Comparison of ENCODE assay signal across 8 mouse cellular contexts in genomic region chr10:99106703-99107631, GRCm38 (mm10). TPM values are rescaled to one million over a fixed set of nuclear protein-coding genes. Genes with fewer than 3 reads are reported as not detected.
DNase-seq lines count a peak whose midpoint lies in the region; ATAC-seq and TF ChIP-seq lines count a peak whose summit lies in the region.

Gene Poc1b (plus strand): TSS chr10:99107036.

- peak; percentile 66 to 86 for DNase-seq in cerebellum, postnatal 4 days (ENCODE audit: low spot score in 2 of 2)
- peak; percentile 93 for DNase-seq in gastrocnemius, adult 2 months
- peak; percentile 95 for DNase-seq in hindbrain, postnatal 0 days (ENCODE audit: low spot score)
- DNase-seq in left cerebral cortex, postnatal 10 days (ENCODE audit: extremely low spot score in 1 of 2, low spot score in 2 of 2) = peak; percentile 74 to 94
- DNase-seq in right cerebral cortex, postnatal 14 days = peak; percentile 90
- peak; percentile 77 for DNase-seq in urinary bladder, postnatal 25 days (ENCODE audit: low spot score)

- H3K27ac ChIP-seq in gastrocnemius, adult 2 months = peak within 1 kb of the TSS; percentile 94
- H3K27ac ChIP-seq in hindbrain, postnatal 0 days = peak within 1 kb of the TSS; percentile 90

- no peaks in the 10 kb centered on the region for H3K9me3 ChIP-seq in hindbrain, postnatal 0 days (ENCODE audit: low read length)

- intact Hi-C loops in gastrocnemius, adult 2 months (cut with DNase I) = loop anchor here (5.0 kb wide), 2 partner anchors 45 to 195 kb away; partner anchors contain the start of gene Atp2b1
- intact Hi-C loops in left cerebral cortex, postnatal 10 days (cut with DNase I) = loop anchor here (5.0 kb wide), 2 partner anchors 40 to 510 kb away; no protein-coding TSS in a partner anchor

- peaks cover 9% of the 10 kb centered on the region; the same call in 1 of the 2 replicates for H3K4me1 ChIP-seq in hindbrain, postnatal 0 days (ENCODE audit: insufficient read depth, low read length)

- H3K4me3 ChIP-seq in gastrocnemius, adult 2 months = peak within 1 kb of the TSS; percentile 98
- peak within 1 kb of the TSS; percentile 99 for H3K4me3 ChIP-seq in hindbrain, postnatal 0 days (ENCODE audit: low read length)

- H3K36me3 ChIP-seq in hindbrain, postnatal 0 days (ENCODE audit: insufficient read depth, low read length) = no peaks in the 10 kb centered on the region

- no peak for TF ChIP-seq CTCF in gastrocnemius, adult 2 months (IDR thresholded peaks at IDR 0.05)
- no peak for TF ChIP-seq CTCF in hindbrain, postnatal 0 days (IDR thresholded peaks at IDR 0.05; ENCODE audit: low read depth)

- no peaks in the 10 kb centered on the region for H3K27me3 ChIP-seq in hindbrain, postnatal 0 days (ENCODE audit: insufficient read depth, low read length)

- peak within 1 kb of the TSS; percentile 92 for H3K9ac ChIP-seq in hindbrain, postnatal 0 days (replicated peaks; ENCODE audit: low read length)

- peak; percentile 66 for ATAC-seq in activated CD4-positive, CD25-positive, alpha-beta regulatory T cell, adult 4 months
- ATAC-seq in hindbrain, postnatal 0 days = peak; percentile 96
- ATAC-seq in megakaryocyte progenitor cell, adult 5-6 weeks (replicated peaks; ENCODE audit: poor library complexity) = peak; percentile 59

- peak within 1 kb of the TSS; percentile 89 for H3K4me2 ChIP-seq in hindbrain, postnatal 0 days (ENCODE audit: low read depth, low read length)

- under 1% methylated on average over 99 of the region's 106 CpGs for WGBS in hindbrain, postnatal 0 days

RNA-seq across cellular contexts. Expression of gene Poc1b, which starts in this region (rescaled TPM):
- 10 to 100 TPM; 10.4 to 10.8 TPM for polyA plus RNA-seq in activated CD4-positive, CD25-positive, alpha-beta regulatory T cell, adult 4 months (2017; shearing (Covaris generic))
- 1 to 10 TPM; 3.3 to 4.1 TPM for total RNA-seq in gastrocnemius, adult 2 months (2021)
- 10.1 and 13.8 TPM in 2 replicates for total RNA-seq in hindbrain, postnatal 0 days (2014; rRNA removed)
- 9.7 and 11.0 TPM in 2 replicates for polyA plus RNA-seq in hindbrain, postnatal 0 days (2015; fragmentation: Nextera tagmentation; extraction: Ambion mirVana)
- total RNA-seq in left cerebral cortex, postnatal 10 days (2021) = 1 to 10 TPM; 6.6 to 8.2 TPM
- total RNA-seq in megakaryocyte progenitor cell, adult 5-6 weeks (2015) = 32.8 and 41.8 TPM in 2 replicates
- total RNA-seq in megakaryocyte progenitor cell, adult 5-6 weeks (2017) = 10.6 and 12.0 TPM in 2 replicates

Comparison
In these comparisons a context has a peak if more than half of its experiments do, and no peak if none do; other contexts are left out.
1. Peak in every context shown above with its lines: DNase-seq, ATAC-seq, H3K4me3 ChIP-seq and H3K27ac ChIP-seq.